Mouse (Mus musculus) forebrain, embryonic 16.5 days (tissue): ENCODE data around the gene Ccdc113. TPM values are rescaled to one million over a fixed set of nuclear protein-coding genes. Genes with fewer than 3 reads are reported as not detected.

ENCODE experiments used
- ATAC-seq: fragments of 200-750 bp; cut with Nextera tagmentation; 2 replicates; pipeline ENCODE4 v1.8.0; 2017; ENCODE audit warnings: mild to moderate bottlenecking, moderate library complexity
- H3K27ac ChIP-seq: fragments of 300-500 bp; sonication (generic); 2 replicates; pipeline ENCODE4 v1.5.1; 2014; ENCODE audit warnings: low read length, control low read depth
- H3K27me3 ChIP-seq: fragments of 300-500 bp; sonication (generic); replicated peaks from 2 replicates; pipeline ENCODE4 v1.6.1; 2014; ENCODE audit warnings: low read length; ENCODE audit not compliant: control insufficient read depth, insufficient read depth
- H3K36me3 ChIP-seq: fragments of 300-500 bp; sonication (generic); 2 replicates; pipeline ENCODE4 v1.6.1; 2014; ENCODE audit not compliant: control insufficient read depth, insufficient read depth
- H3K4me1 ChIP-seq: fragments of 300-500 bp; sonication (generic); replicated peaks from 2 replicates; pipeline ENCODE4 v1.6.1; 2014; ENCODE audit warnings: low read length; ENCODE audit not compliant: control insufficient read depth, insufficient read depth
- H3K4me2 ChIP-seq: fragments of 300-500 bp; sonication (generic); 2 replicates; pipeline ENCODE4 v1.6.1; 2014; ENCODE audit warnings: mild to moderate bottlenecking, low read length, control low read depth
- H3K4me3 ChIP-seq: fragments of 300-500 bp; sonication (generic); replicated peaks from 2 replicates; pipeline ENCODE4 v1.5.1; 2014; ENCODE audit warnings: mild to moderate bottlenecking, low read length, control low read depth
- H3K9ac ChIP-seq: fragments of 300-500 bp; sonication (generic); replicated peaks from 2 replicates; pipeline ENCODE4 v1.6.1; 2014; ENCODE audit warnings: low read depth, low read length, control low read depth
- H3K9me3 ChIP-seq: fragments of 300-500 bp; sonication (generic); 2 replicates; pipeline ENCODE4 v1.6.1; 2016; ENCODE audit warnings: low read length; ENCODE audit not compliant: control insufficient read depth
- WGBS: fragments of 180-500 bp; shearing (Covaris S2); extraction: QIAGEN DNeasy Blood & Tissue Kit; methylation state at CpG from one replicate; pipeline ENCODE4 v1.1.7; 2014; 5-methylcytosine and 5-hydroxymethylcytosine counted together
- polyA plus RNA-seq: library from polyadenylated mRNA; unstranded; fragments of >200 nt; fragmentation: Nextera tagmentation; extraction: Ambion mirVana; gene quantifications from 2 replicates; pipeline ENCODE4 v1.2.1, GENCODE M21; 2015

Gene Ccdc113
- polyA plus RNA-seq, 1 experiment from 2014 or later, result 1.5 TPM

GRCm38 (mm10) chr8:95549871-95550829, 16.3 kb downstream of the Ccdc113 start:
- Histone ChIP-seq H3K27ac (peak overlapping the region; percentile 34; the same call in 1 of the 2 replicates), H3K4me1 (peaks cover 6% of the 10 kb centered on the region), H3K9ac (peak overlapping the region; percentile 20; the same call in 1 of the 2 replicates), H3K4me3 (no peak overlapping the region), H3K9me3 (no peaks in the 10 kb centered on the region), H3K27me3 (no peaks in the 10 kb centered on the region), H3K36me3 (no peaks in the 10 kb centered on the region), H3K4me2 (no peak overlapping the region)
- peak; percentile 87 for ATAC-seq
- 46% methylated on average over 16 of the region's 16 CpGs for WGBS

GRCm38 (mm10) chr8:95551577-95551976, 17.7 kb downstream of the Ccdc113 start:
- no peak overlapping the region for H3K4me3 ChIP-seq
- peaks cover 6% of the 10 kb centered on the region for H3K4me1 ChIP-seq
- H3K27me3 ChIP-seq, result no peaks in the 10 kb centered on the region
- no peak overlapping the region for H3K27ac ChIP-seq
- no peaks in the 10 kb centered on the region for H3K36me3 ChIP-seq
- H3K9ac ChIP-seq, result no peak overlapping the region
- H3K9me3 ChIP-seq, result no peaks in the 10 kb centered on the region
- WGBS, result 72% methylated on average over 4 of the region's 4 CpGs
- no peak for ATAC-seq
- no peak overlapping the region for H3K4me2 ChIP-seq

GRCm38 (mm10) chr8:95555963-95556362, 22.1 kb downstream of the Ccdc113 start:
- Histone ChIP-seq H3K27ac (no peak overlapping the region), H3K27me3 (no peaks in the 10 kb centered on the region), H3K9ac (no peak overlapping the region), H3K4me2 (no peak overlapping the region), H3K9me3 (no peaks in the 10 kb centered on the region), H3K4me3 (no peak overlapping the region), H3K4me1 (no peaks in the 10 kb centered on the region), H3K36me3 (no peaks in the 10 kb centered on the region)
- ATAC-seq, result no peak
- 100% methylated on average over 2 of the region's 2 CpGs for WGBS

GRCm38 (mm10) chr8:95566217-95566616, 32.3 kb downstream of the Ccdc113 start:
- H3K4me2 ChIP-seq, result no peak overlapping the region
- H3K4me1 ChIP-seq, result no peaks in the 10 kb centered on the region
- H3K36me3 ChIP-seq, result no peaks in the 10 kb centered on the region
- H3K9ac ChIP-seq, result no peak overlapping the region
- H3K9me3 ChIP-seq, result 0 out of 2 replicates have a peak, but pooled peaks cover 3% of the 10 kb centered on the region
- no peak overlapping the region for H3K27ac ChIP-seq
- no peak for ATAC-seq
- no peaks in the 10 kb centered on the region for H3K27me3 ChIP-seq
- 78% methylated on average over 4 of the region's 4 CpGs for WGBS
- no peak overlapping the region for H3K4me3 ChIP-seq

- Histone ChIP-seq H3K4me1 (no peaks in the 10 kb centered on the region), H3K9ac (no peak overlapping the region), H3K4me2 (no peak overlapping the region), H3K27me3 (no peaks in the 10 kb centered on the region), H3K36me3 (no peaks in the 10 kb centered on the region), H3K4me3 (no peak overlapping the region), H3K27ac (no peak overlapping the region), H3K9me3 (0 out of 2 replicates have a peak, but pooled peaks cover 3% of the 10 kb centered on the region)
- no peak for ATAC-seq
- 84% methylated on average over 6 of the region's 6 CpGs for WGBS
These were observed 32.9 kb downstream of the Ccdc113 start for GRCm38 (mm10) chr8:95566809-95567208.

GRCm38 (mm10) chr8:95573146-95573545, 39.3 kb downstream of the Ccdc113 start:
- Histone ChIP-seq H3K27me3 (no peaks in the 10 kb centered on the region), H3K27ac (no peak overlapping the region), H3K4me3 (no peak overlapping the region), H3K9ac (no peak overlapping the region), H3K9me3 (0 out of 2 replicates have a peak, but pooled peaks cover 3% of the 10 kb centered on the region), H3K36me3 (no peaks in the 10 kb centered on the region), H3K4me1 (no peaks in the 10 kb centered on the region), H3K4me2 (no peak overlapping the region)
- ATAC-seq, result no peak
- WGBS, result 85% methylated on average over 5 of the region's 5 CpGs

GRCm38 (mm10) chr8:95576240-95576639, 42.4 kb downstream of the Ccdc113 start, which contains the start of gene Prss54:
Gene Prss54 (minus strand): TSS chr8:95576340.
- Histone ChIP-seq H3K9ac (no peak within 1 kb of the TSS), H3K9me3 (0 out of 2 replicates have a peak, but pooled peaks cover under 1% of the 10 kb centered on the region), H3K36me3 (no peaks in the 10 kb centered on the region), H3K4me3 (no peak within 1 kb of the TSS), H3K27me3 (no peaks in the 10 kb centered on the region), H3K4me2 (no peak within 1 kb of the TSS), H3K4me1 (no peaks in the 10 kb centered on the region), H3K27ac (no peak within 1 kb of the TSS)
- WGBS, result 86% methylated on average over 10 of the region's 10 CpGs
- no peak for ATAC-seq

- no peak for ATAC-seq
- Histone ChIP-seq H3K27me3 (no peaks in the 10 kb centered on the region), H3K4me2 (no peak overlapping the region), H3K4me3 (no peak overlapping the region), H3K36me3 (no peaks in the 10 kb centered on the region), H3K27ac (no peak overlapping the region), H3K9me3 (no peaks in the 10 kb centered on the region), H3K4me1 (no peaks in the 10 kb centered on the region), H3K9ac (no peak overlapping the region)
- WGBS, result 81% methylated on average over 1 of the region's 1 CpGs
These were observed 53.5 kb downstream of the Ccdc113 start for GRCm38 (mm10) chr8:95587339-95587738.

GRCm38 (mm10) chr8:95589282-95589681, 55.4 kb downstream of the Ccdc113 start:
- no peaks in the 10 kb centered on the region for H3K9me3 ChIP-seq
- no peak overlapping the region for H3K4me3 ChIP-seq
- H3K36me3 ChIP-seq, result no peaks in the 10 kb centered on the region
- WGBS, result 68% methylated on average over 10 of the region's 10 CpGs
- no peak overlapping the region for H3K27ac ChIP-seq
- H3K4me2 ChIP-seq, result no peak overlapping the region
- no peaks in the 10 kb centered on the region for H3K27me3 ChIP-seq
- H3K9ac ChIP-seq, result no peak overlapping the region
- H3K4me1 ChIP-seq, result no peaks in the 10 kb centered on the region
- ATAC-seq, result no peak
